Mouse (Mus musculus): ENCODE results near the gene Pde8b.
"Not testable (repeated sequence)": the region's sequence is repeated elsewhere in the genome, so short reads cannot be mapped to it uniquely, and the experiment has no call there.

Pde8b gene

GRCm38 (mm10) chr13:95221882-95222568, 28.1 kb downstream of the Pde8b start:
- DNase-seq (ENCODE audit: low spot score in 2 of 2), result no peak

- DNase-seq (ENCODE audit: low spot score in 2 of 2), result not testable (repeated sequence)
Observed at GRCm38 (mm10) chr13:95215661-95216170, 34.4 kb downstream of the Pde8b start.

- no peak for DNase-seq (ENCODE audit: low spot score in 2 of 2)
Observed at GRCm38 (mm10) chr13:95212320-95212719, 37.8 kb downstream of the Pde8b start.

GRCm38 (mm10) chr13:95207301-95207700, 42.8 kb downstream of the Pde8b start:
- not testable (repeated sequence) for DNase-seq (ENCODE audit: low spot score in 2 of 2)

GRCm38 (mm10) chr13:95202151-95202758, 47.9 kb downstream of the Pde8b start:
- no peak for DNase-seq (ENCODE audit: low spot score in 2 of 2)

GRCm38 (mm10) chr13:95200817-95201216, 49.3 kb downstream of the Pde8b start:
- no peak for DNase-seq (ENCODE audit: low spot score in 2 of 2)

GRCm38 (mm10) chr13:95200036-95200435, 50.1 kb downstream of the Pde8b start:
- no peak for DNase-seq (ENCODE audit: low spot score in 2 of 2)

GRCm38 (mm10) chr13:95196106-95196705, 53.9 kb downstream of the Pde8b start:
- DNase-seq (ENCODE audit: low spot score in 2 of 2), result no peak

GRCm38 (mm10) chr13:95191951-95192350, 58.2 kb downstream of the Pde8b start:
- DNase-seq (ENCODE audit: low spot score in 2 of 2), result no peak

- DNase-seq (ENCODE audit: low spot score in 2 of 2), result no peak
Observed at GRCm38 (mm10) chr13:95189111-95189510, 61.0 kb downstream of the Pde8b start.

- no peak for DNase-seq (ENCODE audit: low spot score in 2 of 2)
Observed at GRCm38 (mm10) chr13:95187153-95187665, 62.9 kb downstream of the Pde8b start.

- no peak for DNase-seq (ENCODE audit: low spot score in 2 of 2)
Observed at GRCm38 (mm10) chr13:95186741-95187035, 63.4 kb downstream of the Pde8b start.

- no peak for DNase-seq (ENCODE audit: low spot score in 2 of 2)
Observed at GRCm38 (mm10) chr13:95185891-95186740, 64.0 kb downstream of the Pde8b start.

GRCm38 (mm10) chr13:95183686-95184085, 66.5 kb downstream of the Pde8b start:
- DNase-seq (ENCODE audit: low spot score in 2 of 2), result no peak

- no peak for DNase-seq (ENCODE audit: low spot score in 2 of 2)
Observed at GRCm38 (mm10) chr13:95180208-95180607, 69.9 kb downstream of the Pde8b start.

- DNase-seq (ENCODE audit: low spot score in 2 of 2), result no peak
Observed at GRCm38 (mm10) chr13:95177326-95177725, 72.8 kb downstream of the Pde8b start.

GRCm38 (mm10) chr13:95176399-95176798, 73.7 kb downstream of the Pde8b start:
- DNase-seq (ENCODE audit: low spot score in 2 of 2), result no peak

GRCm38 (mm10) chr13:95174253-95174652, 75.9 kb downstream of the Pde8b start:
- no peak for DNase-seq (ENCODE audit: low spot score in 2 of 2)

GRCm38 (mm10) chr13:95172346-95172745, 77.8 kb downstream of the Pde8b start:
- DNase-seq (ENCODE audit: low spot score in 2 of 2), result no peak

- no peak for DNase-seq (ENCODE audit: low spot score in 2 of 2)
Observed at GRCm38 (mm10) chr13:95160211-95160610, 89.9 kb downstream of the Pde8b start.

GRCm38 (mm10) chr13:95158986-95159385, 91.2 kb downstream of the Pde8b start:
- DNase-seq (ENCODE audit: low spot score in 2 of 2), result no peak

GRCm38 (mm10) chr13:95144746-95145145, 105.4 kb downstream of the Pde8b start:
- DNase-seq (ENCODE audit: low spot score in 2 of 2), result no peak

Measured in heart, adult 9 months (tissue).